Mouse (Mus musculus) embryonic facial prominence, embryonic 14.5 days (tissue): ENCODE data around the gene Spag8. TPM values are rescaled to one million over a fixed set of nuclear protein-coding genes. Genes with fewer than 3 reads are reported as not detected.

Source experiments
- ATAC-seq: fragments of 200-750 bp; cut with Nextera tagmentation; 2 replicates; pipeline ENCODE4 v1.8.0; 2017; ENCODE audit warnings: low read depth, moderate number of reproducible peaks, moderate TSS enrichment
- DNase-seq: peaks from one replicate; pipeline ENCODE4 v3.0.0-alpha.2; 2015; ENCODE audit warnings: low spot score
- H3K27ac ChIP-seq: fragments of 300-500 bp; sonication (generic); replicated peaks from 2 replicates; pipeline ENCODE4 v1.5.1; 2014; ENCODE audit warnings: low read depth, mild to moderate bottlenecking, low read length, moderate library complexity
- H3K27me3 ChIP-seq: fragments of 300-500 bp; sonication (generic); replicated peaks from 2 replicates; pipeline ENCODE4 v1.6.1; 2014; ENCODE audit warnings: low read length; ENCODE audit not compliant: control insufficient read depth, insufficient read depth
- H3K36me3 ChIP-seq: fragments of 300-500 bp; sonication (generic); 2 replicates; pipeline ENCODE4 v1.6.1; 2014; ENCODE audit warnings: low read length, mixed read lengths; ENCODE audit not compliant: control insufficient read depth, insufficient read depth
- H3K4me1 ChIP-seq: fragments of 300-500 bp; sonication (generic); 2 replicates; pipeline ENCODE4 v1.6.1; 2014; ENCODE audit warnings: antibody characterized with exemption, low read length; ENCODE audit not compliant: control insufficient read depth, insufficient read depth
- H3K4me2 ChIP-seq: fragments of 300-500 bp; sonication (generic); 2 replicates; pipeline ENCODE4 v1.6.1; 2014; ENCODE audit warnings: low read depth, mild to moderate bottlenecking, low read length, moderate library complexity, mixed read lengths
- H3K4me3 ChIP-seq: fragments of 300-500 bp; sonication (generic); 2 replicates; pipeline ENCODE4 v1.5.1; 2014; ENCODE audit warnings: low read depth, mild to moderate bottlenecking, low read length
- H3K9ac ChIP-seq: fragments of 300-500 bp; sonication (generic); 2 replicates; pipeline ENCODE4 v1.6.1; 2014; ENCODE audit warnings: low read depth, mild to moderate bottlenecking, low read length, moderate library complexity, mixed read lengths
- H3K9me3 ChIP-seq: fragments of 300-500 bp; sonication (generic); 2 replicates; pipeline ENCODE4 v1.6.1; 2016; ENCODE audit warnings: low read length; ENCODE audit not compliant: control insufficient read depth
- WGBS: fragments of 180-500 bp; shearing (Covaris S2); extraction: QIAGEN DNeasy Blood & Tissue Kit; methylation state at CpG from one replicate; pipeline ENCODE4 v1.1.7; 2014; 5-methylcytosine and 5-hydroxymethylcytosine counted together
- polyA plus RNA-seq: library from polyadenylated mRNA; unstranded; fragments of >200 nt; fragmentation: Nextera tagmentation; extraction: Ambion mirVana; gene quantifications from 2 replicates; pipeline ENCODE4 v1.2.1, GENCODE M21; 2014

Gene Spag8
- polyA plus RNA-seq, 1 experiment from 2014 or later, result 4.0 TPM

GRCm38 (mm10) chr4:43636751-43637150 lies 16.6 kb downstream of the Spag8 start:
- DNase-seq (no peak), ATAC-seq (no peak)
- Histone ChIP-seq H3K36me3 (no peaks in the 10 kb centered on the region), H3K4me3 (no peak overlapping the region), H3K9me3 (no peaks in the 10 kb centered on the region), H3K27ac (no peak overlapping the region), H3K27me3 (no peaks in the 10 kb centered on the region), H3K4me1 (peaks cover 22% of the 10 kb centered on the region), H3K4me2 (no peak overlapping the region), H3K9ac (no peak overlapping the region)
- 77% methylated on average over 6 of the region's 6 CpGs for WGBS

DNA sequence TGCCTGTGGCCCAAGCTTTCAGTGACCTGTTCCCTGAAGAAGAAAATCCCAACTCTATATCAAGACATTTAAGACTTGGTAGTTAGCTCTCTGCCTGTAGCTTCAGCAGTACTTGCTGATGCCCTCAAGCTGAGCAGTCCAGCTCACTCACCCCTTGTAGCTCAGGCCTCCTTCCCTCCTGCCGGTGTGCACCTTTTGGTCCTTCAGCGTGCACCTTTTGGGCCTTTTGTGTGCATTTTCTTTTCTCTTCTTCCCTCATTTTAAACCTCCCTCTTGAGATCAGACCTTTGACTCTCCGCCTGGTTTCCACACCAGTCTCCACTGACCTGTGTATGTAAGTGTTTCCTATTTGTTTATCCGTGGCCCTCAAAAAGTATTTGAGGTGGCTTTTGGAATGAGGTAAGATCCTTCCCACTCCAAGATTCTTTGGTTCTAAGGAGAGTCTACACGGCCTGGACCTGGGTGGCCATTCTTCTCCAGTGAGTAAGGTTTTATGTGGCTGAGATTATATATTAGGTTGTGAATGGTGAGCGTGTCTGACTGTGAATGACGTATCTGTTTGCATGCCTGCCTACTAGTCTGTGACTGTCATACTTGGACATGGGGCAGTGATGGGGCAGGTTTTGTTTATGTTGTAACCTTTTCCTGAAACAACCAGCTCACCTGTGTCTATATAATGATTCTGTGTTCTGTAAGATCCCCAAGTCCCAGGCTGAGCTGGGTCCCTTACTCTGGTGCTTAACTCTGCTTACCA lies 18.6 kb downstream of the Spag8 start:
- Histone ChIP-seq H3K4me2 (no peak overlapping the region), H3K4me3 (no peak overlapping the region), H3K4me1 (peaks cover 31% of the 10 kb centered on the region), H3K27me3 (no peaks in the 10 kb centered on the region), H3K9ac (no peak overlapping the region), H3K9me3 (no peaks in the 10 kb centered on the region), H3K36me3 (no peaks in the 10 kb centered on the region), H3K27ac (no peak overlapping the region)
- ATAC-seq (no peak), DNase-seq (no peak)
- WGBS, result 85% methylated on average over 7 of the region's 7 CpGs

GRCm38 (mm10) chr4:43633736-43634135 lies 19.7 kb downstream of the Spag8 start:
- WGBS, result 98% methylated on average over 2 of the region's 2 CpGs
- H3K9me3 ChIP-seq, result no peaks in the 10 kb centered on the region
- H3K27me3 ChIP-seq, result no peaks in the 10 kb centered on the region
- peaks cover 31% of the 10 kb centered on the region for H3K4me1 ChIP-seq
- DNase-seq, result no peak
- H3K9ac ChIP-seq, result no peak overlapping the region
- H3K4me3 ChIP-seq, result no peak overlapping the region
- no peak overlapping the region for H3K27ac ChIP-seq
- no peaks in the 10 kb centered on the region for H3K36me3 ChIP-seq
- H3K4me2 ChIP-seq, result peak overlapping the region; percentile 89
- ATAC-seq, result no peak

DNA sequence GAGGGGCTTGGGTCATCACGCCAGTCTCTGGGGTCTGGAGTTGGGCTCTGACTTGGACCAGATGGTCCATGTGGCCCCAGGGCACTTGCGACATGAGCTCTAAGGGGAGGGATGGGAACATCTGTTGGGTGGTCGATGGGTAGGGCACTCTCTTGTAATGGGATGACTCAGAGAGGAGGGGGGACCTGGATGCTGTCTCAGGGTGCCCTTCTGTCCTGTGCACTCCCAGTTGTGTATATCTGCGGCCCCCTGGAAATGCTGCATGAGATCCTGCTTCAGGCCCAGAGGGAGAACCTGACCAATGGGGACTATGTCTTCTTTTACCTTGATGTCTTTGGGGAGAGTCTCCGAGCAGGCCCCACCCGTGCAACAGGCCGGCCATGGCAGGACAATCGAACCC lies 20.1 kb downstream of the Spag8 start:
- no peaks in the 10 kb centered on the region for H3K27me3 ChIP-seq
- H3K27ac ChIP-seq, result no peak overlapping the region
- peak overlapping the region; percentile 89 for H3K4me2 ChIP-seq
- no peak for DNase-seq
- peaks cover 31% of the 10 kb centered on the region for H3K4me1 ChIP-seq
- 78% methylated on average over 7 of the region's 8 CpGs for WGBS
- no peak overlapping the region for H3K4me3 ChIP-seq
- H3K36me3 ChIP-seq, result no peaks in the 10 kb centered on the region
- H3K9me3 ChIP-seq, result no peaks in the 10 kb centered on the region
- no peak for ATAC-seq
- no peak overlapping the region for H3K9ac ChIP-seq

- no peaks in the 10 kb centered on the region for H3K27me3 ChIP-seq
- H3K36me3 ChIP-seq, result no peaks in the 10 kb centered on the region
- H3K4me2 ChIP-seq, result peak overlapping the region; percentile 89
- WGBS, result 42% methylated on average over 41 of the region's 42 CpGs
- peaks cover 31% of the 10 kb centered on the region for H3K4me1 ChIP-seq
- ATAC-seq (no peak), DNase-seq (no peak)
- no peaks in the 10 kb centered on the region for H3K9me3 ChIP-seq
- peak overlapping the region; percentile 73 for H3K4me3 ChIP-seq
- H3K9ac ChIP-seq, result peak overlapping the region; percentile 95
- H3K27ac ChIP-seq, result peak overlapping the region; percentile 87
Measured at GRCm38 (mm10) chr4:43631956-43632920, 21.2 kb downstream of the Spag8 start.

GRCm38 (mm10) chr4:43631046-43631955 lies 22.1 kb downstream of the Spag8 start, which contains the start of gene Npr2:
TSS of gene Npr2 (plus strand) at chr4:43631935.
- H3K4me3 ChIP-seq, result peak within 1 kb of the TSS; percentile 73
- H3K27ac ChIP-seq, result peak within 1 kb of the TSS; percentile 87
- 4% methylated on average over 12 of the region's 70 CpGs for WGBS
- ATAC-seq, result peak; percentile 54
- peaks cover 31% of the 10 kb centered on the region for H3K4me1 ChIP-seq
- H3K27me3 ChIP-seq, result no peaks in the 10 kb centered on the region
- DNase-seq, result peak; percentile 44
- peak within 1 kb of the TSS; percentile 95 for H3K9ac ChIP-seq
- H3K9me3 ChIP-seq, result peaks cover 3% of the 10 kb centered on the region; the same call in 1 of the 2 replicates
- H3K4me2 ChIP-seq, result peak within 1 kb of the TSS; percentile 89
- H3K36me3 ChIP-seq, result no peaks in the 10 kb centered on the region

- no peaks in the 10 kb centered on the region for H3K36me3 ChIP-seq
- peak overlapping the region; percentile 87 for H3K27ac ChIP-seq
- H3K4me3 ChIP-seq, result peak overlapping the region; percentile 73
- H3K9me3 ChIP-seq, result peaks cover 10% of the 10 kb centered on the region
- peaks cover 31% of the 10 kb centered on the region for H3K4me1 ChIP-seq
- H3K27me3 ChIP-seq, result no peaks in the 10 kb centered on the region
- peak overlapping the region; percentile 89 for H3K4me2 ChIP-seq
- no peak for DNase-seq
- peak overlapping the region; percentile 95; the same call in 1 of the 2 replicates for H3K9ac ChIP-seq
- 0 out of 2 replicates have a peak, but pooled peaks have one; percentile 3 for ATAC-seq
- WGBS, result 25% methylated on average over 5 of the region's 5 CpGs
Measured at GRCm38 (mm10) chr4:43630671-43631045, 22.7 kb downstream of the Spag8 start.
